Comparison of ENCODE assay signal across 9 mouse cellular contexts in the genomic region with DNA sequence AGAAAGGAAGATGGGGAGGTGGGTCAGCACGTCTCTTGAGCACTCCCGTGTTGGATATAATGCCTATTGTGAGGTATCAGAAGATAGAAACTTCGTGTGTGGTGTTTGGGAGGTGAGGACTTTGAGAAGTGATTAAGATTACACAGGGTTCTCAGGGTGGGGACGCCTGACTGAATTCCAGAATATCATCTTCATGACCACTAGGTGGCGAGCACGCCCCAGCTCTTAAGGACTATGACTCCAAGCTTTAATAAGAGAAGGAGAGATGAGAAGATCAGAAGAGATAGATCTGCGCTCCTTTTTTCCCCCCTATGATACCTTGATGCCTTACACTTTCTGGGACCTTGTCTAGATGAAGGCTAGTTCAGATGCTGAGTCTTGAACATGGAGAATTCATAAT. TPM values are rescaled to one million over a fixed set of nuclear protein-coding genes. Genes with fewer than 3 reads are reported as not detected.
DNase-seq lines count a peak whose midpoint lies in the region; ATAC-seq and TF ChIP-seq lines count a peak whose summit lies in the region.
"Had no signal": no experiment of that assay in that cellular context is flagged by ENCODE, and none has a peak within 500 bp of the region (broad histone marks: within the 10 kb centered on the region; RNA-seq: fewer than 3 reads in every experiment).

No protein-coding gene starts in this region.

- H3K4me1 ChIP-seq in heart, embryonic 16.5 days (ENCODE audit: control insufficient read depth, insufficient read depth, low read length): peaks cover 5% of the 10 kb centered on the region
- no peaks in the 10 kb centered on the region for H3K4me1 ChIP-seq in hindbrain, embryonic 14.5 days (replicated peaks; ENCODE audit: control insufficient read depth, insufficient read depth, low read length)
- no peaks in the 10 kb centered on the region for H3K4me1 ChIP-seq in limb, embryonic 11.5 days (ENCODE audit: control insufficient read depth, insufficient read depth, low read length)
- no peaks in the 10 kb centered on the region for H3K4me1 ChIP-seq in midbrain, postnatal 0 days (ENCODE audit: insufficient read depth, low read length)

- H3K36me3 ChIP-seq in heart, embryonic 16.5 days (ENCODE audit: control insufficient read depth, insufficient read depth): no peaks in the 10 kb centered on the region
- H3K36me3 ChIP-seq in hindbrain, embryonic 14.5 days (replicated peaks; ENCODE audit: control insufficient read depth, insufficient read depth): no peaks in the 10 kb centered on the region
- H3K36me3 ChIP-seq in limb, embryonic 11.5 days (ENCODE audit: control insufficient read depth, insufficient read depth, low read length): no peaks in the 10 kb centered on the region
- no peaks in the 10 kb centered on the region for H3K36me3 ChIP-seq in midbrain, postnatal 0 days (ENCODE audit: insufficient read depth, low read length)
- H3K36me3 ChIP-seq: limb, embryonic 15.5 days had no signal

- H3K4me3 ChIP-seq in heart, embryonic 16.5 days (ENCODE audit: low read length): no peak overlapping the region
- H3K4me3 ChIP-seq in hindbrain, embryonic 14.5 days (replicated peaks; ENCODE audit: low read length): no peak overlapping the region
- no peak overlapping the region for H3K4me3 ChIP-seq in limb, embryonic 11.5 days (ENCODE audit: low read depth, low read length)
- H3K4me3 ChIP-seq in midbrain, postnatal 0 days (ENCODE audit: low read depth, low read length): no peak overlapping the region
- H3K4me3 ChIP-seq: limb, embryonic 15.5 days had no signal

- 9% methylated on average over 7 of the region's 7 CpGs for WGBS in heart, embryonic 16.5 days
- WGBS in hindbrain, embryonic 14.5 days: 13% methylated on average over 7 of the region's 7 CpGs
- 15% methylated on average over 7 of the region's 7 CpGs for WGBS in limb, embryonic 11.5 days
- 10% methylated on average over 7 of the region's 7 CpGs for WGBS in midbrain, postnatal 0 days

- H3K4me2 ChIP-seq in heart, embryonic 16.5 days (ENCODE audit: low read depth, low read length): no peak overlapping the region
- no peak overlapping the region for H3K4me2 ChIP-seq in hindbrain, embryonic 14.5 days (replicated peaks)
- H3K4me2 ChIP-seq in limb, embryonic 11.5 days (ENCODE audit: low read depth, severe bottlenecking): no peak overlapping the region
- no peak overlapping the region for H3K4me2 ChIP-seq in midbrain, postnatal 0 days (ENCODE audit: low read depth, low read length, poor library complexity, severe bottlenecking)
- H3K4me2 ChIP-seq: limb, embryonic 15.5 days had no signal

- ATAC-seq in heart, embryonic 16.5 days (replicated peaks; ENCODE audit: extremely low read depth, insufficient read depth, low FRiP score): 0 out of 2 replicates have a peak, but pooled peaks have one; percentile 70
- ATAC-seq in activated CD4-positive, CD25-positive, alpha-beta regulatory T cell, adult 4 months: peak; percentile 65
- peak; percentile 85 for ATAC-seq in hindbrain, embryonic 14.5 days (ENCODE audit: low FRiP score)
- ATAC-seq in limb, embryonic 11.5 days (ENCODE audit: insufficient number of reproducible peaks, low FRiP score, low TSS enrichment, low read depth): no peak
- peak; percentile 75; the same call in 1 of the 2 replicates for ATAC-seq in midbrain, postnatal 0 days (ENCODE audit: low FRiP score)

- H3K27ac ChIP-seq in heart, embryonic 16.5 days (ENCODE audit: low read length): no peak overlapping the region
- no peak overlapping the region for H3K27ac ChIP-seq in hindbrain, embryonic 14.5 days
- H3K27ac ChIP-seq in limb, embryonic 11.5 days (replicated peaks; ENCODE audit: low read depth, low read length): no peak overlapping the region
- H3K27ac ChIP-seq in midbrain, postnatal 0 days (ENCODE audit: low read depth, low read length): no peak overlapping the region
- H3K27ac ChIP-seq: limb, embryonic 15.5 days had no signal

- H3K27me3 ChIP-seq in heart, embryonic 16.5 days (ENCODE audit: control insufficient read depth, insufficient read depth, low read length): no peaks in the 10 kb centered on the region
- H3K27me3 ChIP-seq in hindbrain, embryonic 14.5 days (ENCODE audit: control insufficient read depth, insufficient read depth, low read length): no peaks in the 10 kb centered on the region
- H3K27me3 ChIP-seq in limb, embryonic 11.5 days (ENCODE audit: control insufficient read depth, insufficient read depth, low read length): no peaks in the 10 kb centered on the region
- H3K27me3 ChIP-seq in midbrain, postnatal 0 days (ENCODE audit: insufficient read depth, low read length): peaks cover 4% of the 10 kb centered on the region; the same call in 1 of the 2 replicates
- H3K27me3 ChIP-seq: limb, embryonic 15.5 days had no signal

- H3K9ac ChIP-seq in heart, embryonic 16.5 days (ENCODE audit: low read length): no peak overlapping the region
- no peak overlapping the region for H3K9ac ChIP-seq in hindbrain, embryonic 14.5 days
- no peak overlapping the region for H3K9ac ChIP-seq in limb, embryonic 11.5 days (ENCODE audit: low read length)
- no peak overlapping the region for H3K9ac ChIP-seq in midbrain, postnatal 0 days (replicated peaks; ENCODE audit: low read length, poor library complexity, severe bottlenecking)
- H3K9ac ChIP-seq: limb, embryonic 15.5 days had no signal

- H3K9me3 ChIP-seq in heart, embryonic 16.5 days (replicated peaks; ENCODE audit: control insufficient read depth, low read length): no peaks in the 10 kb centered on the region
- no peaks in the 10 kb centered on the region for H3K9me3 ChIP-seq in hindbrain, embryonic 14.5 days (ENCODE audit: control insufficient read depth, low read length)
- H3K9me3 ChIP-seq in limb, embryonic 11.5 days (ENCODE audit: control insufficient read depth, low read length): no peaks in the 10 kb centered on the region
- H3K9me3 ChIP-seq in midbrain, postnatal 0 days (ENCODE audit: low read length): no peaks in the 10 kb centered on the region
- H3K9me3 ChIP-seq: limb, embryonic 15.5 days had no signal

- peak; percentile 83 for TF ChIP-seq CTCF in midbrain, postnatal 0 days (IDR thresholded peaks at IDR 0.05)

- DNase-seq in heart, adult 8-10 months (ENCODE audit: low spot score): no peak
- DNase-seq in embryo, embryonic 9.5 days (ENCODE audit: extremely low spot score): peak; percentile 24
- peak; percentile 71 for DNase-seq in hindbrain, embryonic 14.5 days (ENCODE audit: low spot score)
- peak; percentile 55 for DNase-seq in limb, embryonic 11.5 days (ENCODE audit: low spot score)
- peak; percentile 75 for DNase-seq in midbrain, postnatal 0 days (ENCODE audit: low spot score)
- DNase-seq in thymus, postnatal 36 days: peak; percentile 15 to 22

RNA-seq across cellular contexts. Expression of gene Serpinb1a, which starts 1.0 kb away (rescaled TPM):
- polyA plus RNA-seq in heart, embryonic 16.5 days (2015; fragmentation: Nextera tagmentation; extraction: Ambion mirVana): 10.4 and 14.7 TPM in 2 replicates
- total RNA-seq in heart, adult 8-10 months (2022): 1 to 10 TPM; 3.6 to 7.7 (median 5.9) TPM
- 10 to 100 TPM; 20.2 to 24.3 TPM for polyA plus RNA-seq in activated CD4-positive, CD25-positive, alpha-beta regulatory T cell, adult 4 months (2017; shearing (Covaris generic))
- 2.5 and 2.6 TPM in 2 replicates for polyA plus RNA-seq in hindbrain, embryonic 14.5 days (2014; fragmentation: Nextera tagmentation; extraction: Ambion mirVana)
- polyA plus RNA-seq in limb, embryonic 11.5 days (2014; fragmentation: Nextera tagmentation; extraction: Ambion mirVana): 1.5 and 2.5 TPM in 2 replicates
- 2.0 and 4.3 TPM in 2 replicates for total RNA-seq in midbrain, postnatal 0 days (2014; rRNA removed)
- polyA plus RNA-seq in midbrain, postnatal 0 days (2015; fragmentation: Nextera tagmentation; extraction: Ambion mirVana): 4.3 and 4.9 TPM in 2 replicates

RNA-seq across cellular contexts. Expression of gene Serpinb1c, which starts 46.0 kb away (rescaled TPM):
- polyA plus RNA-seq in heart, embryonic 16.5 days (2015; fragmentation: Nextera tagmentation; extraction: Ambion mirVana): 0.14 and 0.29 TPM in 2 replicates
- 1 to 10 TPM; 2.0 to 3.8 (median 2.4) TPM for total RNA-seq in heart, adult 8-10 months (2022)
- polyA plus RNA-seq in activated CD4-positive, CD25-positive, alpha-beta regulatory T cell, adult 4 months (2017; shearing (Covaris generic)): not detected
- polyA plus RNA-seq in hindbrain, embryonic 14.5 days (2014; fragmentation: Nextera tagmentation; extraction: Ambion mirVana): not detected in 2 replicates
- polyA plus RNA-seq in limb, embryonic 11.5 days (2014; fragmentation: Nextera tagmentation; extraction: Ambion mirVana): not detected in 2 replicates
- 0.82 TPM in 1 of 2 replicates, not detected in the other for total RNA-seq in midbrain, postnatal 0 days (2014; rRNA removed)
- polyA plus RNA-seq in midbrain, postnatal 0 days (2015; fragmentation: Nextera tagmentation; extraction: Ambion mirVana): not detected in 2 replicates
- polyA plus RNA-seq: limb, embryonic 15.5 days had no signal

RNA-seq across cellular contexts. Expression of gene D930007J09Rik, which starts 49.3 kb away (rescaled TPM):
- not detected in 2 replicates for polyA plus RNA-seq in heart, embryonic 16.5 days (2015; fragmentation: Nextera tagmentation; extraction: Ambion mirVana)
- not detected for total RNA-seq in heart, adult 8-10 months (2022)
- not detected for polyA plus RNA-seq in activated CD4-positive, CD25-positive, alpha-beta regulatory T cell, adult 4 months (2017; shearing (Covaris generic))
- polyA plus RNA-seq in hindbrain, embryonic 14.5 days (2014; fragmentation: Nextera tagmentation; extraction: Ambion mirVana): not detected in 2 replicates
- polyA plus RNA-seq in limb, embryonic 11.5 days (2014; fragmentation: Nextera tagmentation; extraction: Ambion mirVana): not detected in 2 replicates
- not detected in 2 replicates for total RNA-seq in midbrain, postnatal 0 days (2014; rRNA removed)
- not detected in 2 replicates for polyA plus RNA-seq in midbrain, postnatal 0 days (2015; fragmentation: Nextera tagmentation; extraction: Ambion mirVana)
- polyA plus RNA-seq: limb, embryonic 15.5 days had no signal

RNA-seq across cellular contexts. Expression of gene Wrnip1, which starts 50.1 kb away (rescaled TPM):
- polyA plus RNA-seq in heart, embryonic 16.5 days (2015; fragmentation: Nextera tagmentation; extraction: Ambion mirVana): 19.7 and 24.8 TPM in 2 replicates
- 10 to 100 TPM; 17.0 to 24.1 (median 21.1) TPM for total RNA-seq in heart, adult 8-10 months (2022)
- 1 to 10 TPM; 6.6 to 7.3 TPM for polyA plus RNA-seq in activated CD4-positive, CD25-positive, alpha-beta regulatory T cell, adult 4 months (2017; shearing (Covaris generic))
- 29.9 and 34.6 TPM in 2 replicates for polyA plus RNA-seq in hindbrain, embryonic 14.5 days (2014; fragmentation: Nextera tagmentation; extraction: Ambion mirVana)
- 17.5 and 19.7 TPM in 2 replicates for polyA plus RNA-seq in limb, embryonic 11.5 days (2014; fragmentation: Nextera tagmentation; extraction: Ambion mirVana)
- total RNA-seq in midbrain, postnatal 0 days (2014; rRNA removed): 73.8 and 84.0 TPM in 2 replicates
- 31.2 and 33.6 TPM in 2 replicates for polyA plus RNA-seq in midbrain, postnatal 0 days (2015; fragmentation: Nextera tagmentation; extraction: Ambion mirVana)
